Mouse (Mus musculus): Measurements from ENCODE around the gene Rbp1. TPM values are rescaled to one million over a fixed set of nuclear protein-coding genes. Genes with fewer than 3 reads are reported as not detected.

Gene Rbp1
- total RNA-seq, 2 experiments from 2014 or later, result 7.4 to 7.8 TPM

DNA sequence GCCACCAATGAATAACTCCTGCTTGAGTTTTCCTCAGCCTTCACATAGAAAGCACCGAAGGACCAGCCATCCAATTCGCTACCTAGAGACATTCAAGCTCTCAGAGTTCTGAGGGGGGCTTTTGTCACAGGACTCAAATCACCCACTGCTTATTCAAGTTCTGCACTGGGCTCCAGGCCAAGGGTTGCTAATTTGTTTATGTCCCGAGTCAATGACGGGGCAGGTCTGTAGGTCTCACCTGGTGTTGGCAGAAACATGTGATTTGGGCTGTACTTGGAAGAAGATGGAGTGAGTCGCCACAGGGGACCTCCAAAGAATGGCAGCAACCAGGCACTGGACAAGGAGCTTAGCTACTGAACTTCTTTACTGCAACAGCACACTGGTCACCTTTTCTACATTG, 68.3 kb downstream of the Rbp1 start:
- no peak for DNase-seq (ENCODE audit: low spot score in 2 of 2)

DNA sequence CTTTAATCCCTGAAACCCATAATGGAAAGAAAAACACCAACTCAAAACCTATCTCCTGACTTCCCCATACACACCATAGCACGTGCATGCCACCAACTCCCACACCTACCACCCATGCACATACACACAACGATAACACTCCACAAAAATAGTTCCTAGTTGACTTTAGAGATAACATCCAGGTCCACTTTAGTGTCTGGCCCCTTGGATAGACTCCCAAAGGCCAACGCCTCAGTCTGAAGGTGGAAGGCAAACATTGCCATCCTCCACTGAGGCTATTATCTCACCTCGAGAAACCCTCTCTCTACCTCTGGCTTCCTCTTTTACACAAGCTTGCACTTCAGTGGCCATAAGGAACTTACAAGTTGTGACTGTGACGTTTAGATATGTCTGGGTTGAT, 69.5 kb downstream of the Rbp1 start:
- no peak for DNase-seq (ENCODE audit: low spot score in 2 of 2)

DNA sequence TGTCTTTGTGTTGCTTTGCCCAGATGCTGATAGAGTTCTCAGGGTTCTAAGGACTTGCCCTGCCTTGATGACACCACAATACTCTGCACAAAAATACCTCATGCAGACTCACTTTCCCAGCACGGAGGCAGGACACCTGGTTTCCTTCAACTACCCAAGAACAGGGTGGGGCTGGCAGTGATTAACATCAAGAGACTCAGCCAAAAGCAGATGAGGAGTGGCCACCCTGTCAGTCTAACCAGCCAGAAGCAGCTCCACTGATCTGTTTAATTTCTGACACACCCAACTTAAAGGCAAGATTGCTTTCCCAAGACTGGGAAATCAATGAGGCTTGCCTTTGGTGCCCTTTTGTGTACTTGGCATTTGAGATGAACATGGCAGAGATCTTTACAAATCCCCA, 70.1 kb downstream of the Rbp1 start:
- no peak for DNase-seq (ENCODE audit: low spot score in 2 of 2)

Other genes with a start within 250 kb of the Rbp1 start
- 1 to 10 TPM in 1 of 2 experiments, under 1 TPM in 1; 0.98 to 1.1 TPM for gene Nmnat3, start 135.5 kb upstream of the Rbp1 start, total RNA-seq (2021)
- under 1 TPM in 1 of 2 experiments, not detected in 1; 0.54 TPM for gene Rbp2, start 63.2 kb downstream of the Rbp1 start, total RNA-seq (2021)
- gene Copb2, start 140.8 kb downstream of the Rbp1 start, total RNA-seq (2021), result 100 to 1,000 TPM in 1 of 2 experiments, 10 to 100 TPM in 1; 99.9 to 101 TPM
- gene Mrps22, start 178.7 kb downstream of the Rbp1 start, total RNA-seq (2021), result 10 to 100 TPM; 35.3 to 39.0 TPM

All from layer of hippocampus, postnatal 10 days (tissue).